Mouse (Mus musculus) stomach, embryonic 14.5 days (tissue): ENCODE results near the gene Aes. TPM values are rescaled to one million over a fixed set of nuclear protein-coding genes. Genes with fewer than 3 reads are reported as not detected.

Experiments used
- ATAC-seq: fragments of 200-750 bp; cut with Nextera tagmentation; 2 replicates; pipeline ENCODE4 v1.8.0; 2017; ENCODE audit warnings: low read depth, moderate TSS enrichment; ENCODE audit not compliant: insufficient number of reproducible peaks, insufficient read depth, low FRiP score
- H3K27ac ChIP-seq: fragments of 300-500 bp; sonication (generic); 2 replicates; pipeline ENCODE4 v1.5.1; 2014; ENCODE audit warnings: mild to moderate bottlenecking, low read length, moderate library complexity, mixed read lengths
- H3K27me3 ChIP-seq: fragments of 300-500 bp; sonication (generic); 2 replicates; pipeline ENCODE4 v1.6.1; 2014; ENCODE audit warnings: low read length, control low read depth, mixed read lengths; ENCODE audit not compliant: control insufficient read depth, insufficient read depth
- H3K36me3 ChIP-seq: fragments of 300-500 bp; sonication (generic); 2 replicates; pipeline ENCODE4 v1.6.1; 2014; ENCODE audit warnings: mild to moderate bottlenecking, control low read depth, low read length, moderate library complexity, mixed read lengths; ENCODE audit not compliant: control insufficient read depth, insufficient read depth
- H3K4me1 ChIP-seq: fragments of 300-500 bp; sonication (generic); 2 replicates; pipeline ENCODE4 v1.6.1; 2014; ENCODE audit warnings: low read length, control low read depth, mixed read lengths; ENCODE audit not compliant: control insufficient read depth, insufficient read depth
- H3K4me2 ChIP-seq: fragments of 300-500 bp; sonication (generic); replicated peaks from 2 replicates; pipeline ENCODE4 v1.6.1; 2014; ENCODE audit warnings: low read depth, low read length, control low read depth
- H3K4me3 ChIP-seq: fragments of 300-500 bp; sonication (generic); 2 replicates; pipeline ENCODE4 v1.5.1; 2014; ENCODE audit warnings: low read depth, low read length, control low read depth
- H3K9ac ChIP-seq: fragments of 300-500 bp; sonication (generic); replicated peaks from 2 replicates; pipeline ENCODE4 v1.6.1; 2014; ENCODE audit warnings: low read depth, mild to moderate bottlenecking, control low read depth, low read length, moderate library complexity, mixed read lengths
- H3K9me3 ChIP-seq: fragments of 300-500 bp; sonication (generic); 2 replicates; pipeline ENCODE4 v1.6.1; 2016; ENCODE audit warnings: low read depth, low read length, control low read depth; ENCODE audit not compliant: control insufficient read depth
- WGBS: fragments of 180-500 bp; shearing (Covaris S2); extraction: QIAGEN DNeasy Blood & Tissue Kit; methylation state at CpG from one replicate; pipeline ENCODE4 v1.1.7; 2014; 5-methylcytosine and 5-hydroxymethylcytosine counted together
- polyA plus RNA-seq: library from polyadenylated mRNA; unstranded; fragments of >200 nt; fragmentation: Nextera tagmentation; extraction: Ambion mirVana; gene quantifications from 2 replicates; pipeline ENCODE4 v1.2.1, GENCODE M21; 2014

Gene Aes
- polyA plus RNA-seq, 1 experiment from 2014 or later: 363 TPM

- WGBS: 23% methylated on average over 10 of the region's 10 CpGs
- H3K4me2 ChIP-seq: peak within 1 kb of the TSS; percentile 89
- H3K4me1 ChIP-seq: peaks cover 35% of the 10 kb centered on the region
- no peaks in the 10 kb centered on the region for H3K27me3 ChIP-seq
- no peak for ATAC-seq
- H3K4me3 ChIP-seq: peak within 1 kb of the TSS; percentile 60
- peak within 1 kb of the TSS; percentile 50 for H3K9ac ChIP-seq
- H3K27ac ChIP-seq: peak within 1 kb of the TSS; percentile 27; the same call in 1 of the 2 replicates
- no peaks in the 10 kb centered on the region for H3K9me3 ChIP-seq
- no peaks in the 10 kb centered on the region for H3K36me3 ChIP-seq
Observed at GRCm38 (mm10) chr10:81574081-81575056, 15.1 kb downstream of the Aes start, which contains the start of gene Tle2. Gene Tle2, plus strand, starts transcription at chr10:81574561.

DNA sequence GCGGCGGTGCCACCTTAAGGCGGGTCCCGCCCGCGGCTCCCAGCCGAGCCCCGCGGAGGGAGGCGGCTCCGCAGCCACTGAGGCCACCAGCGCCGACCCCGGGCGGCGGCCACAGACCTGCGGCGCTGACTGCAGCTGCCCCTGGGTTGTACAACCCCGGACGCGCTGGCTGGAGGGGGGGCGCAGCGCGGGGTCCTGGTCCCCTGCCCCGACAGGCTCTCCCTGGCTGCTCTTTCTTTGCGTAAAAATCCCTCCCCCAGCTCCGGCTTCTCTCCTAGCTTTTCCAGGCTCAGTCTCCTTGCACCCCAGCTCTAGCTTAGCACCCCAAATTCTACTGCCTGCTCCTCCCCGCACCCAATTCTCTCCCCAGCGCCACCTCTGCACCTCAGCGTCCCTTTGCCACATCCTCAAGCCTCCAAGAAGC lies 15.9 kb downstream of the Aes start:
- H3K4me2 ChIP-seq: peak overlapping the region; percentile 89
- H3K36me3 ChIP-seq: no peaks in the 10 kb centered on the region
- H3K9ac ChIP-seq: peak overlapping the region; percentile 50
- peak overlapping the region; percentile 60 for H3K4me3 ChIP-seq
- H3K27me3 ChIP-seq: no peaks in the 10 kb centered on the region
- ATAC-seq: no peak
- under 1% methylated on average over 23 of the region's 30 CpGs for WGBS
- peaks cover 26% of the 10 kb centered on the region for H3K4me1 ChIP-seq
- H3K9me3 ChIP-seq: no peaks in the 10 kb centered on the region
- H3K27ac ChIP-seq: peak overlapping the region; percentile 27; the same call in 1 of the 2 replicates

DNA sequence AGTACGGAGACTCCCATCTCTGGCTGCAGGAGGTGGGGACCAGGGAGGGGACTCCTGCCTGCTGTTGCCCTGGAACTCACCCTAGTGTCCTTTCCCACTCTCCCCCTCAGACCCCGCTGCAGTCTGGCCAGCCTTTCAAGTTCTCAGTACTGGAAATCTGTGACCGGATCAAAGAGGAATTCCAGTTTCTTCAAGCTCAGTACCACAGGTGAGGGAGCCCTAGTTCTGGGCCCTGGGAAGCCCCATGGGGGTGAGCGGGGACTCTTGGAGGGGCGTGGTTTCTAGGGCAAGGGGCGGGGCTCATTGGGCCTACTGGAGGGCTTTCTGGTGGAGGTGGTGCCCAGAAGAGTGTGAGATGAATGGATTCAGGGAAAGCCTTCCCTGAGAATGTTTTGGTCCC lies 16.4 kb downstream of the Aes start:
- peaks cover 25% of the 10 kb centered on the region for H3K4me1 ChIP-seq
- H3K27ac ChIP-seq: peak overlapping the region; percentile 27; the same call in 1 of the 2 replicates
- no peak for ATAC-seq

GRCm38 (mm10) chr10:81579967-81580366 lies 20.7 kb downstream of the Aes start:
- Histone ChIP-seq H3K27me3 (no peaks in the 10 kb centered on the region), H3K36me3 (0 out of 2 replicates have a peak, but pooled peaks cover 3% of the 10 kb centered on the region), H3K4me1 (peaks cover 6% of the 10 kb centered on the region), H3K27ac (no peak overlapping the region), H3K4me3 (no peak overlapping the region), H3K9ac (no peak overlapping the region), H3K9me3 (no peaks in the 10 kb centered on the region), H3K4me2 (no peak overlapping the region)
- no peak for ATAC-seq
- 79% methylated on average over 4 of the region's 4 CpGs for WGBS

More for the DNA sequence above, 16.4 kb downstream of the Aes start:
- Histone ChIP-seq H3K9me3 (no peaks in the 10 kb centered on the region), H3K36me3 (no peaks in the 10 kb centered on the region), H3K4me3 (peak overlapping the region; percentile 60), H3K4me2 (peak overlapping the region; percentile 89), H3K27me3 (no peaks in the 10 kb centered on the region), H3K9ac (peak overlapping the region; percentile 50; the same call in 1 of the 2 replicates)
- 2% methylated on average over 6 of the region's 6 CpGs for WGBS

DNA sequence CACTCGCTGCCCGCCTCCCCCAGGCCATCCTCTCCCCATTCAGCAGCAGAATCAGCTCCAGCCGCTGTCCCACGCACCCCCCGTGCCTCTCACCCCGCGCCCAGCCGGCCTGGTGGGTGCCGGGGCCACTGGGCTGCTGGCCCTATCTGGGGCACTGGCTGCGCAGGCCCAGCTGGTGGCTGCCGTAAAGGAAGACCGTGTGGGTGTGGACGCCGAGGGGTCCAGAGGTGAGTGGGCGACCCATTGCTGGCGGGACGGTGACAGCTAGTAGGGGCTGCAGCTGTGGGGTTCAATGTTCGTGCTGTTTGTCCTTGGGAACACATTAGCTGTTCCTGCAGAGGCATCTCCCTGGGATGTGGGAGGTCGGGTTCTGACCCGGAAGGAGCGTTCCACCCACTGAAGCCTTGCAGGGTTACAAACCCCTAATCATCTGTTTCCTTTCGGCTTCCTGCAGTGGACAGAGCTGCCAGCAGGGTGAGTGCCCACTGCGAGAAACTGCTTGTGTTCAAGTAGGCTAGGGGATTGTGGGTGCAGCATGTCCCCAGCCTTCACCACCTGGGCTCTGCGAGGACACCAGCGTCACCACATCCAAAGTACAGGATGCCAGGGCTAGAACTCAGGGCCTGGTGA lies 21.3 kb downstream of the Aes start:
- peaks cover 6% of the 10 kb centered on the region for H3K4me1 ChIP-seq
- ATAC-seq: no peak; the same call in 1 of the 2 replicates
- no peak overlapping the region for H3K27ac ChIP-seq
- WGBS: 48% methylated on average over 25 of the region's 25 CpGs
- H3K9ac ChIP-seq: no peak overlapping the region
- no peaks in the 10 kb centered on the region for H3K9me3 ChIP-seq
- H3K4me2 ChIP-seq: no peak overlapping the region
- no peak overlapping the region for H3K4me3 ChIP-seq
- no peaks in the 10 kb centered on the region for H3K27me3 ChIP-seq
- H3K36me3 ChIP-seq: 0 out of 2 replicates have a peak, but pooled peaks cover 3% of the 10 kb centered on the region

- Histone ChIP-seq H3K27ac (no peak overlapping the region), H3K27me3 (no peaks in the 10 kb centered on the region), H3K4me3 (no peak overlapping the region), H3K9ac (no peak overlapping the region), H3K4me1 (no peaks in the 10 kb centered on the region; the same call in 1 of the 2 replicates), H3K36me3 (peaks cover 14% of the 10 kb centered on the region; the same call in 1 of the 2 replicates), H3K9me3 (no peaks in the 10 kb centered on the region), H3K4me2 (no peak overlapping the region)
- 58% methylated on average over 6 of the region's 6 CpGs for WGBS
- ATAC-seq: no peak
Observed at GRCm38 (mm10) chr10:81583347-81583746, 24.1 kb downstream of the Aes start.

- no peaks in the 10 kb centered on the region for H3K4me1 ChIP-seq
- no peaks in the 10 kb centered on the region for H3K9me3 ChIP-seq
- no peak overlapping the region for H3K4me2 ChIP-seq
- H3K36me3 ChIP-seq: peaks cover 16% of the 10 kb centered on the region; the same call in 1 of the 2 replicates
- H3K27ac ChIP-seq: no peak overlapping the region
- no peak for ATAC-seq
- WGBS: 67% methylated on average over 7 of the region's 7 CpGs
- H3K9ac ChIP-seq: no peak overlapping the region
- H3K27me3 ChIP-seq: no peaks in the 10 kb centered on the region
- H3K4me3 ChIP-seq: no peak overlapping the region
Observed at GRCm38 (mm10) chr10:81588739-81589138, 29.5 kb downstream of the Aes start.

GRCm38 (mm10) chr10:81591846-81592245 lies 32.6 kb downstream of the Aes start:
- ATAC-seq: no peak
- no peak overlapping the region for H3K9ac ChIP-seq
- peaks cover 9% of the 10 kb centered on the region; the same call in 1 of the 2 replicates for H3K36me3 ChIP-seq
- H3K27me3 ChIP-seq: no peaks in the 10 kb centered on the region
- H3K27ac ChIP-seq: no peak overlapping the region
- no peak overlapping the region for H3K4me3 ChIP-seq
- no peaks in the 10 kb centered on the region for H3K9me3 ChIP-seq
- 60% methylated on average over 9 of the region's 9 CpGs for WGBS
- H3K4me2 ChIP-seq: no peak overlapping the region
- H3K4me1 ChIP-seq: peaks cover 15% of the 10 kb centered on the region
